Mouse (Mus musculus) ES-E14 (cell line): ENCODE measurements at regions not wholly inside any gene's neighbourhood (a gene's known extent, or its start where the extent isn't known, plus 50 kb on each side); places are given as distances from the start of the nearest gene placed in this dataset.
"Not testable (repeated sequence)": the region's sequence is repeated elsewhere in the genome, so short reads cannot be mapped to it uniquely, and the experiment has no call there.

ENCODE experiments used
- DNase-seq: peaks from one replicate; pipeline ENCODE4 v3.0.0-alpha.2; 2013; ENCODE audit warnings: low read depth, low spot score
- H3K27ac ChIP-seq: 2 replicates; pipeline ENCODE4 v1.5.1; 2012; ENCODE audit warnings: low read depth, mild to moderate bottlenecking, low read length, moderate library complexity, mixed read lengths; ENCODE audit not compliant: poor library complexity, insufficient read depth, severe bottlenecking
- H3K36me3 ChIP-seq: 2 replicates; pipeline ENCODE4 v1.6.1; 2012; ENCODE audit warnings: mild to moderate bottlenecking, low read length, moderate library complexity, mixed read lengths; ENCODE audit not compliant: control insufficient read depth, poor library complexity, insufficient read depth, severe bottlenecking
- H3K4me1 ChIP-seq, 2 experiments: fragments of 150-350 bp in 1 of 2; sonication (generic) in 1 of 2; 2 replicates each; pipeline ENCODE4 v1.6.1; 2012; ENCODE audit warnings: low read length in 2 of 2, mild to moderate bottlenecking in 1 of 2, mixed read lengths in 1 of 2; ENCODE audit not compliant: control insufficient read depth in 2 of 2, insufficient read depth in 2 of 2, poor library complexity in 1 of 2
- H3K4me3 ChIP-seq, 2 experiments: fragments of 150-350 bp in 1 of 2; sonication (generic) in 1 of 2; 2 replicates each; pipeline ENCODE4 v1.5.1; 2012; ENCODE audit warnings: low read length in 2 of 2, low read depth in 1 of 2, mild to moderate bottlenecking in 1 of 2, mixed read lengths in 1 of 2; ENCODE audit not compliant: insufficient read depth in 1 of 2, poor library complexity in 1 of 2, severe bottlenecking in 1 of 2
- H3K9ac ChIP-seq: 2 replicates; pipeline ENCODE4 v1.6.1; 2012; ENCODE audit warnings: low read depth, mild to moderate bottlenecking, low read length, mixed read lengths; ENCODE audit not compliant: poor library complexity, insufficient read depth, severe bottlenecking
- H3K9me3 ChIP-seq: fragments of 150-350 bp; sonication (generic); 2 replicates; pipeline ENCODE4 v1.6.1; 2012; ENCODE audit warnings: low read depth, mild to moderate bottlenecking, low read length; ENCODE audit not compliant: control insufficient read depth, insufficient read depth
- CHD2 ChIP-seq: IDR thresholded peaks from 2 replicates; pipeline ENCODE4 v1.6.1; 2014; ENCODE audit warnings: mild to moderate bottlenecking, low read depth, low read length, inconsistent platforms
- HCFC1 ChIP-seq: IDR thresholded peaks from 2 replicates; pipeline ENCODE4 v1.6.1; 2012; ENCODE audit warnings: low read length, inconsistent platforms, borderline replicate concordance; ENCODE audit not compliant: insufficient read depth
- MAFK ChIP-seq: IDR thresholded peaks from 2 replicates; pipeline ENCODE4 v1.6.1; 2014; ENCODE audit warnings: mild to moderate bottlenecking, low read depth, low read length, inconsistent platforms; ENCODE audit not compliant: insufficient read depth
- ZC3H11A ChIP-seq: IDR thresholded peaks from 2 replicates; pipeline ENCODE4 v1.6.1; 2012; ENCODE audit warnings: low read depth, mild to moderate bottlenecking, inconsistent platforms, low read length, borderline replicate concordance
- ZNF384 ChIP-seq: IDR thresholded peaks from 2 replicates; pipeline ENCODE4 v1.6.1; 2012; ENCODE audit warnings: low read depth, low read length, inconsistent platforms
- in situ Hi-C, 2 experiments: fragments of 600-800 bp; cut with MboI; formaldehyde crosslinking; loops; one replicate each; pipeline ENCODE4 v1.15.1; 2025; ENCODE audit warnings: low sequenced_read_pairs in 2 of 2, inconsistent platforms in 1 of 2; ENCODE audit not compliant: unreplicated experiment in 2 of 2

DNA sequence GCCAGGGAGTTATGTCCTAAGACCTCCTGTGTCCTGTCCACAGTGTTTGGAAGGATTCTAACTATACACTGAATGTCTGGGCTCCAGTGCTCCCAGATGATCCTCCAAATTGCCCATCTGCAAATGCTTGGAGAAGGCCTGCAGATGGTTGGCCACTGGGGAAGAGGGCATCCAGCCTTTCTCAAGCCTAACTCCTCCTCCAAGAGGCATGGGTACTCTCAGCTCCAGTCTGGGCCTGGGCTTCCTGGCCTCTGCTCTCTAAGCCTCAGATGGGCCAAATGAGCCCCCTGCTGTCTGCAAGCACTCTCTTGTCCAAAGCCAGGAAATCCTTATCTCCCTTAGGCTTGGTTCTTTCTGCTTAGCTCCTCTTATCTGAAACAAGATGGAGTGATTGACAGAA is 290.8 kb downstream of the Dysf start:
- Histone ChIP-seq H3K27ac (no peak overlapping the region), H3K4me3 (no peak overlapping the region), H3K36me3 (no peaks in the 10 kb centered on the region), H3K4me1 (no peaks in the 10 kb centered on the region), H3K9ac (no peak overlapping the region), H3K9me3 (no peaks in the 10 kb centered on the region)
- TF ChIP-seq MAFK (no peak), ZC3H11A (no peak), ZNF384 (no peak), HCFC1 (no peak), CHD2 (no peak)
- in situ Hi-C loops: no loop called here
- no peak for DNase-seq

DNA sequence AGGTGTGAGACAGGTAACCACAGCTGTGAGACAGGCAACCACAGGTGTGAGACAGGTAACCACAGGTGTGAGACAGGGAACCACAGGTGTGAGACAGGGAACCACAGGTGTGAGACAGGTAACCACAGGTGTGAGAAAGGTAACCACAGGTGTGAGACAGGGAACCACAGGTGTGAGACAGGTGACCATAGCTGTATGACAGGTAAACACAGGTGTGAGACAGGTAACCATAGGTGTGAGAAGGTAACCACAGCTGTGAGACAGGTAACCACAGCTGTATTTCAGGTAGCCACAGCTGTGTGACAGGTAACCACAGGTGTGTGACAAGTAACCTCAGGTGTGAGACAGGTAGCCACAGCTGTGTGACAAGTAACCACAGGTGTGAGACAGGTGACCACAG is 265.5 kb downstream of the Dysf start:
- H3K4me1 ChIP-seq, H3K9ac ChIP-seq, H3K4me3 ChIP-seq, H3K27ac ChIP-seq, in situ Hi-C loops, H3K36me3 ChIP-seq, DNase-seq, H3K9me3 ChIP-seq: not testable (repeated sequence)

DNA sequence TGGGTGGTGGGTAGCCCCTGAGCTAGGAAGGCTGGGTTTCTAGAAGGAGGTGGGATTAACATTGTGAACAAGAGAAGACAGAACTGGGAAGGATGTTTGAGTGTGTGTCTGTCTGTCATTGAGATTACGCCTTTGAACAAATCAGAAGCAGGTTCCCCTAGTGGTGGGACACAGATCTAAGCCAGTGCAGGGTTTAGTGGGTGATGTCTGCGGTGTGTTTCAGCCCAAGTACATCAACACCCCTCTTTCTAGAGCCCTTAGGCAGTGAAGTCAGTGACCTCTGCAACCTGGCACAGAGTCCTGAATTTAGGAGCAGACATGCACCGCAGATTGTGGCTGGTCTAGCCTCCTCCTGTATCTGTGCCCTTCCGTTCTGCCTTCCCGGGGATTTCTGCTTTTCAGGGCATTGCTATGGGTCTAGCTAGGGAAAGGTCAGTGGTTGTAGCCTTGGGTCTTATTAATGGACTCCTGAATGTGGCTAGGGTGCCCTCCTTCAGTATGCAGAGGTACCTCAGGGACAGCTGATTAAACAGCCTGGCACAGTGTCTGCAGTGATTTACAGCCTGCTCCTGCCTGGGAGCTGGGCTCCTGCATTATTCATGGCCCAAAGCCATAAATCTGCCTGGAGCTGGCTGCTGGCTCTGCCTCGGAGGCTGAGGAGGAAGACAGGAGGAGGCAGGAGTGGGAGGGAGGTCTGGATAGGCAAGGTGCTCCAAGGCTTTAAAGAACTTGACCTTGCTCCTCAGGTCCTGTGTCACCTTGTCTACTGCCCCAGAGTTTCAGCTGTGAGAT is 264.3 kb downstream of the Dysf start:
- DNase-seq: no peak
- no peak overlapping the region for H3K4me3 ChIP-seq
- in situ Hi-C loops: no loop called here
- H3K4me1 ChIP-seq: no peaks in the 10 kb centered on the region
- TF ChIP-seq ZNF384: no peak
- TF ChIP-seq MAFK: no peak
- no peak for TF ChIP-seq CHD2
- TF ChIP-seq ZC3H11A: no peak
- no peak for TF ChIP-seq HCFC1
- no peak overlapping the region for H3K9ac ChIP-seq
- no peaks in the 10 kb centered on the region for H3K9me3 ChIP-seq
- no peaks in the 10 kb centered on the region for H3K36me3 ChIP-seq
- H3K27ac ChIP-seq: no peak overlapping the region

DNA sequence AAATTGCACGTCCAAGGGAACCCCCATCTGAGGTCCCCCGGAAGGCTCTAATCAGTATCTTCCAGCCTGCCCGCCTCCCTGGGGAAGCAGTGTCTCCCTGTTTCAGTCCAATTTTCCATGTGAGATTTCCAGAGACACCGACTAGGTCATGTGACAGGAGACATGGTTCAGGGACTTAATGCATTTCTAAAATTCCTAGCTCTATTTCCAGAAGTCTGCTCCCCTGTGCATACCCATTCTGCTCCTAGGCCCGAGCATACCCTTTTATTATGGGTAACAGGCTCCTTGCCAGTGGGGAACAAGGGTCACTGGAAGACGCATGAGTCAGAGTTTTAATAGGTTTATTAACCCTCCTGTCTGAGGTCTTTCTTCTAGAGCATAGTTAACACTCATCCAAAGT is 263.6 kb downstream of the Dysf start:
- H3K36me3 ChIP-seq: no peaks in the 10 kb centered on the region
- DNase-seq: no peak
- no peak overlapping the region for H3K9ac ChIP-seq
- H3K4me1 ChIP-seq: no peaks in the 10 kb centered on the region
- no peaks in the 10 kb centered on the region for H3K9me3 ChIP-seq
- TF ChIP-seq MAFK: no peak
- TF ChIP-seq HCFC1: no peak
- TF ChIP-seq CHD2: no peak
- TF ChIP-seq ZC3H11A: no peak
- TF ChIP-seq ZNF384: no peak
- H3K4me3 ChIP-seq: no peak overlapping the region
- H3K27ac ChIP-seq: no peak overlapping the region
- in situ Hi-C loops: no loop called here

DNA sequence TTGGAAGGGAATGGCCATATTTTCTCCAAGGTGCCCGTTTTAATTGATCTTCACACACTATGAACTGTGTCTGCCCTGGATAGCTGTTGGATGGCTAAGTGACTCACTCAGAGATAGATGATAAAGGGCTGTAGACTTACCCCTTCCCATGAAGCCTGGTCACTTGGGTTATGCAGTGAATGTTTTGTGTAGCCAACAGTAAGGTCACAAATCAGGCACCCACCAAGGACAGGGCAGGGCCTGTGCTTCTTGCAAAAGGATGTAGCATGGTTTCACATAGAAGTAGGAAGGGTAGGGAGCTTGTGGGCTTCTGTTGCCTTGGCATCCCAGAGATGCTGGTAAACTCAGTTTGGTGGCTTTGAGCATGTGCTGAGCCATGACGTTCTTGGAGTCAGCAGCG is 263.1 kb downstream of the Dysf start:
- in situ Hi-C loops: no loop called here
- no peak for DNase-seq

More for the DNA sequence above, 263.1 kb downstream of the Dysf start:
- Histone ChIP-seq H3K27ac (no peak overlapping the region), H3K9me3 (no peaks in the 10 kb centered on the region), H3K36me3 (no peaks in the 10 kb centered on the region), H3K4me3 (no peak overlapping the region), H3K4me1 (no peaks in the 10 kb centered on the region), H3K9ac (no peak overlapping the region)
- TF ChIP-seq ZNF384 (no peak), CHD2 (no peak), HCFC1 (no peak), ZC3H11A (no peak), MAFK (no peak)
